Mouse (Mus musculus): ENCODE data around the gene Sumo1. TPM values are rescaled to one million over a fixed set of nuclear protein-coding genes. Genes with fewer than 3 reads are reported as not detected.

Gene Sumo1
- total and polyA plus RNA-seq, 3 experiments, result 122 to 505 (median 296) TPM

- peak; percentile 87 for TF ChIP-seq IRF4 (IDR thresholded peaks at IDR 0.05; ENCODE audit: low read depth, low read length)
- TF ChIP-seq ELF1 (IDR thresholded peaks at IDR 0.05; ENCODE audit: low read depth, low read length), result peak; percentile 59; the same call in 1 of the 2 replicates
- 0 out of 2 replicates have a peak, but pooled peaks have one; percentile 8 for TF ChIP-seq JUN (IDR thresholded peaks at IDR 0.05; ENCODE audit: insufficient read depth, low read depth, low read length)
- peak; percentile 37; the same call in 1 of the 2 replicates for TF ChIP-seq MEF2A (IDR thresholded peaks at IDR 0.05; ENCODE audit: borderline replicate concordance, low read depth, low read length)
- TF ChIP-seq POLR2A (IDR thresholded peaks at IDR 0.05; ENCODE audit: low read depth, low read length), result no peak
- TF ChIP-seq ZMIZ1 (IDR thresholded peaks at IDR 0.05; ENCODE audit: low read depth, low read length), result no peak
- peak; percentile 48; the same call in 1 of the 2 replicates for TF ChIP-seq EP300 (IDR thresholded peaks at IDR 0.05; ENCODE audit: low read length)
- no peak for TF ChIP-seq RCOR1 (conservative IDR thresholded peaks at IDR 0.05; ENCODE audit: low read depth, low read length)
- peak; percentile 77 for DNase-seq (ENCODE audit: extremely low read depth)
- Histone ChIP-seq H3K9ac (ENCODE audit: insufficient read depth, low read depth) (no peak overlapping the region), H3K9me3 (replicated peaks; ENCODE audit: low read length) (peaks cover 6% of the 10 kb centered on the region), H3K27ac (ENCODE audit: insufficient read depth, low read depth) (no peak overlapping the region), H3K4me1 (ENCODE audit: control insufficient read depth in 1 of 2, insufficient read depth in 2 of 2) (peaks cover 11 to 38% of the 10 kb centered on the region in 2 experiments), H3K79me2 (replicated peaks; ENCODE audit: control insufficient read depth, extremely low read depth, insufficient read depth, poor library complexity, severe bottlenecking) (no peaks in the 10 kb centered on the region), H3K27me3 (replicated peaks) (no peaks in the 10 kb centered on the region), H3K4me3 (replicated peaks in 1 of 3; ENCODE audit: low read depth in 2 of 3, low read length in 2 of 3, poor library complexity in 1 of 3) (no peak overlapping the region), H3K4me2 (ENCODE audit: insufficient read depth, low read depth, poor library complexity, severe bottlenecking) (peak overlapping the region; percentile 30), H3K36me3 (replicated peaks in 1 of 2; ENCODE audit: control insufficient read depth in 1 of 2, insufficient read depth in 1 of 2, low read length in 1 of 2) (no peaks in the 10 kb centered on the region)
- dilution Hi-C loops (cut with MboI; ENCODE audit: extremely low pct_ligation_motif_present, extremely low pct_unique_long_range_greater_than_20kb, low sequenced_read_pairs), result no loop called here
- in situ Hi-C loops (cut with MboI; ENCODE audit: low pct_ligation_motif_present, low pct_unique_long_range_greater_than_20kb, low sequenced_read_pairs), result no loop called here
Observed at GRCm38 (mm10) chr1:59563581-59563980, 107.1 kb downstream of the Sumo1 start.

GRCm38 (mm10) chr1:59553708-59554107 lies 116.9 kb downstream of the Sumo1 start:
- Histone ChIP-seq H3K4me3 (replicated peaks in 1 of 3; ENCODE audit: low read depth in 2 of 3, low read length in 2 of 3, poor library complexity in 1 of 3) (no peak overlapping the region), H3K9me3 (replicated peaks; ENCODE audit: low read length) (no peaks in the 10 kb centered on the region), H3K36me3 (replicated peaks in 1 of 2; ENCODE audit: control insufficient read depth in 1 of 2, insufficient read depth in 1 of 2, low read length in 1 of 2) (no peaks in the 10 kb centered on the region), H3K27ac (ENCODE audit: insufficient read depth, low read depth) (no peak overlapping the region), H3K4me2 (ENCODE audit: insufficient read depth, low read depth, poor library complexity, severe bottlenecking) (no peak overlapping the region), H3K4me1 (ENCODE audit: control insufficient read depth in 1 of 2, insufficient read depth in 2 of 2) (peaks cover 5% of the 10 kb centered on the region in 2 experiments; a peak in 2 of 4 replicates), H3K79me2 (replicated peaks; ENCODE audit: control insufficient read depth, extremely low read depth, insufficient read depth, poor library complexity, severe bottlenecking) (no peaks in the 10 kb centered on the region), H3K9ac (ENCODE audit: insufficient read depth, low read depth) (no peak overlapping the region), H3K27me3 (replicated peaks) (no peaks in the 10 kb centered on the region)
- dilution Hi-C loops (cut with MboI; ENCODE audit: extremely low pct_ligation_motif_present, extremely low pct_unique_long_range_greater_than_20kb, low sequenced_read_pairs) (no loop called here), in situ Hi-C loops (cut with MboI; ENCODE audit: low pct_ligation_motif_present, low pct_unique_long_range_greater_than_20kb, low sequenced_read_pairs) (no loop called here)
- TF ChIP-seq MEF2A (IDR thresholded peaks at IDR 0.05; ENCODE audit: borderline replicate concordance, low read depth, low read length), result no peak
- TF ChIP-seq USF1 (IDR thresholded peaks at IDR 0.05; ENCODE audit: low read depth, low read length), result no peak
- TF ChIP-seq RCOR1 (conservative IDR thresholded peaks at IDR 0.05; ENCODE audit: low read depth, low read length), result no peak
- no peak for DNase-seq (ENCODE audit: extremely low read depth)

GRCm38 (mm10) chr1:59550996-59551395 lies 119.6 kb downstream of the Sumo1 start:
- Histone ChIP-seq H3K9ac (ENCODE audit: insufficient read depth, low read depth) (no peak overlapping the region), H3K4me2 (ENCODE audit: insufficient read depth, low read depth, poor library complexity, severe bottlenecking) (no peak overlapping the region), H3K27me3 (replicated peaks) (no peaks in the 10 kb centered on the region), H3K27ac (ENCODE audit: insufficient read depth, low read depth) (no peak overlapping the region), H3K4me1 (ENCODE audit: control insufficient read depth in 1 of 2, insufficient read depth in 2 of 2) (peaks cover 5% of the 10 kb centered on the region in 2 experiments; a peak in 2 of 4 replicates), H3K4me3 (replicated peaks in 1 of 3; ENCODE audit: low read depth in 2 of 3, low read length in 2 of 3, poor library complexity in 1 of 3) (no peak overlapping the region), H3K79me2 (replicated peaks; ENCODE audit: control insufficient read depth, extremely low read depth, insufficient read depth, poor library complexity, severe bottlenecking) (no peaks in the 10 kb centered on the region), H3K9me3 (replicated peaks; ENCODE audit: low read length) (peaks cover 2% of the 10 kb centered on the region), H3K36me3 (replicated peaks in 1 of 2; ENCODE audit: control insufficient read depth in 1 of 2, insufficient read depth in 1 of 2, low read length in 1 of 2) (no peaks in the 10 kb centered on the region)
- DNase-seq (ENCODE audit: extremely low read depth), result no peak
- dilution Hi-C loops (cut with MboI; ENCODE audit: extremely low pct_ligation_motif_present, extremely low pct_unique_long_range_greater_than_20kb, low sequenced_read_pairs) (no loop called here), in situ Hi-C loops (cut with MboI; ENCODE audit: low pct_ligation_motif_present, low pct_unique_long_range_greater_than_20kb, low sequenced_read_pairs) (no loop called here)
- TF ChIP-seq PAX5 (IDR thresholded peaks at IDR 0.05; ENCODE audit: low read length) (no peak), TBP (conservative IDR thresholded peaks at IDR 0.05; ENCODE audit: low read depth, low read length) (no peak), CHD1 (IDR thresholded peaks at IDR 0.05; ENCODE audit: low read depth, low read length) (no peak), MXI1 (IDR thresholded peaks at IDR 0.05; ENCODE audit: low read depth, low read length) (no peak), CHD2 (IDR thresholded peaks at IDR 0.05; ENCODE audit: low read length) (no peak), SIN3A (IDR thresholded peaks at IDR 0.05; ENCODE audit: low read length) (no peak)
